Mouse (Mus musculus): Measurements from ENCODE around the gene Apeh. TPM values are rescaled to one million over a fixed set of nuclear protein-coding genes. Genes with fewer than 3 reads are reported as not detected.

Apeh gene
- total RNA-seq, 2 experiments from 2014 or later: 64.3 to 71.0 TPM

DNA sequence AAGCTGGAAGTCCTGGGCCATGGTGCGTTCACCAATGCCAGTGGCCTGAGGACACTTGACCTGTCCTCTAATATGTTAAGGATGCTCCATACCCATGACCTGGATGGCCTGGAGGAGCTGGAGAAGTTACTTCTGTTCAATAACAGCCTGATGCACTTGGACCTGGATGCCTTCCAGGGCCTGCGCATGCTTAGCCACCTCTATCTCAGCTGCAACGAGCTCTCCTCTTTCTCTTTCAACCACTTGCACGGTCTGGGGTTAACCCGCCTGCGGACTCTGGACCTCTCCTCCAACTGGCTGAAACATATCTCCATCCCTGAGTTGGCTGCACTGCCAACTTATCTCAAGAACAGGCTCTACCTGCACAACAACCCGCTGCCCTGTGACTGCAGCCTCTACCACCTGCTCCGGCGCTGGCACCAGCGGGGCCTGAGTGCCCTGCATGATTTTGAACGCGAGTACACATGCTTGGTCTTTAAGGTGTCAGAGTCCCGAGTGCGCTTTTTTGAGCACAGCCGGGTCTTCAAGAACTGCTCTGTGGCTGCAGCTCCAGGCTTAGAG lies 40.7 kb downstream of the Apeh start:
- ATAC-seq (replicated peaks; ENCODE audit: poor library complexity): no peak

DNA sequence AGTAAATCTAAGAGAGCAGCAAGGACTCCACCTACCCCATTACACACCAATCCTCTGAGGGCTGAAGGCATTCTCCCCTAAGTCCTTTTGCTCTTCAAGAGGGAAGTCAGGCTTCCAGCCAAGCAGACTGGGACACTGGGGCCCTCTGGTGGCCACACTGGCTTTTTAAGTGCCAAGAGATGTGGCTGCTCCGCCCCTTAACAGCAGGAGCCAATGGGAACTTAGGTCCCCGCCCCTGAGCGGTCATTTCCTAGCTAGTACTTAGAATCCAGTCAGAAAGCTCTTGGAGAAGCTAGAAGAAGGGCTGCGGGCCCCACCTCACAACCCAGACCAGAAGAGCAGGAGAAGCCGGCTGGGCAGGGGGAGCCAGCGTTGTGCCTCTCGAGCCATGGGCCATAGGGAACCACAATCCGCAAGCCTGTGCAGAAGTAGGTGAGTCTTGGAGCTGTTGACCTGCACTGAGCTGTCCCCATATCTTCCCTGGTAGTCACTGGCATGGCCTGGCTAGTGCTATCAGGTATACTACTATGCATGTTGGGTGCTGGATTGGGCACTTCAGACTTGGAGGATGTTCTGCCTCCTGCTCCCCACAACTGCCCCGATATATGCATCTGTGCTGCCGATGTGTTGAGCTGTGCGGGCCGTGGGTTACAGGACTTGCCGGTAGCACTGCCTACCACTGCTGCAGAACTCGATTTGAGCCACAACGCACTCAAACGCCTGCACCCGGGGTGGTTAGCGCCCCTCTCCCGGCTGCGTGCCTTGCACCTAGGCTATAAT lies 41.3 kb downstream of the Apeh start, which contains the start of gene Amigo3:
TSS of gene Amigo3 (plus strand) at position 275 of the 780 bp plus-strand sequence.
- ATAC-seq (replicated peaks; ENCODE audit: poor library complexity): peak; percentile 74

- no peak for ATAC-seq (replicated peaks; ENCODE audit: poor library complexity)
These were observed 42.0 kb downstream of the Apeh start for GRCm38 (mm10) chr9:108052411-108052810.

- ATAC-seq (replicated peaks; ENCODE audit: poor library complexity): no peak
These were observed 42.5 kb downstream of the Apeh start for GRCm38 (mm10) chr9:108051931-108052220.

DNA sequence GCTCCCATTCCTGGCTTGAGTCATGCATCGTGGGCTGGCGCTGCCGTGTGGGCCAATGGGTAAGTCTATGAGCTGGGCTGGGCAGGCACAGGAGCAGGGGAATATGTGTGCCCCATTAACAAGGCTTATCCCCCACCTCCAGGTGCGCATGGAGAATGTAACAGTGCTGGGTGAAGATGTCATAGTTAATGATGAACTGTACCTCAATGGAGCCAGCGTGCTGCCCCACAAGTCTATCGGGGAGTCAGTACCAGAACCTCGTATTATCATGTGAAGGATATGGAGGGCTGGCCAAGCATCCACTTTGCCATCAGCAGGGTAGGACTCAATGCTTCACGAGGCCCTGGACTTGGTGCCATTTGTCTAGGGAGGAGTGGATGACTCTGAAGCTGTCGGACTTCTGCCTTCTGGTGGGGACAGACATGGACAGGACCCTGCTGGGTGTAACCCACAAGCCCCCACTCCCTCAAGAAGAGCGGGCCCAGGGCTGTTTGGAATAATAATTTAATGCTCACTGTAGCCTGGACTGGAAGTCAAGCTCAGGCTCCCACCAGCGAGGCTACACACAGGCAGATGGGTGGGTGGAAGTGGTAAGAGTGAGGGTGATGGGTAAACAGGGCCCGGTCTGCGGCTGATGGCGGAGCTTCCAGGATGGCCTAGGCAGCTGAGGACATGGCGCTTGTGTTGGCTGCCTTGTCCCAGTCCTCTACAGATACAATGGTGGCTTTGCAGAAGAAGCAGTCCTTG lies 43.0 kb downstream of the Apeh start:
- no peak for ATAC-seq (replicated peaks; ENCODE audit: poor library complexity)

GRCm38 (mm10) chr9:108049561-108050251 lies 44.7 kb downstream of the Apeh start:
- peak; percentile 9 for ATAC-seq (replicated peaks; ENCODE audit: poor library complexity)

DNA sequence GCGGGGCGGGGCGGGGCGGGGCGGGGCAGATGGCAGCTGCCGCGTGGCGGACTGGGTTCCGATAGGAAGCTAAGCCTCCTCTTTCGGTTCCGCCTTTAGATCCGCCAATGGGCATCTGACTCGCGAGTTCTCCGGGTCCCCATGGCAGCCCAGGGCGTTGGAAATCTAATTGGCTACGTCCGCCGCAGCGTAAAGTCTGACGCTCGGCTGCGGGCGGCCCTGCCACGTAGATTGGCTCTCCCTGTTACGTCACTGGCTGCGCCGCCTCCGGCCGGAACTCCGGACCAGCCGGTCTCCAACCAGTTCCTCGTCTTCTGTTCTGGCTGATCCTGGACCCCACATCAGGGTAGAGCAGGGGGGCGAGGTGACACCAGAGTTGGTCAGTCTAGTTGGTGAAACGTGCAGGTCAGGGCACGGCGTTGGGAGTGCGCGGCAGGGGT lies 45.4 kb downstream of the Apeh start, which contains the start of gene Gmppb:
TSS of gene Gmppb (plus strand) at position 227 of the 440 bp plus-strand sequence.
- peak; percentile 79 for ATAC-seq (replicated peaks; ENCODE audit: poor library complexity)

GRCm38 (mm10) chr9:108048566-108048955 lies 45.8 kb downstream of the Apeh start:
- ATAC-seq (replicated peaks; ENCODE audit: poor library complexity): no peak

GRCm38 (mm10) chr9:108047601-108048565 lies 46.5 kb downstream of the Apeh start:
- ATAC-seq (replicated peaks; ENCODE audit: poor library complexity): 0 out of 2 replicates have a peak, but pooled peaks have one; percentile 8

DNA sequence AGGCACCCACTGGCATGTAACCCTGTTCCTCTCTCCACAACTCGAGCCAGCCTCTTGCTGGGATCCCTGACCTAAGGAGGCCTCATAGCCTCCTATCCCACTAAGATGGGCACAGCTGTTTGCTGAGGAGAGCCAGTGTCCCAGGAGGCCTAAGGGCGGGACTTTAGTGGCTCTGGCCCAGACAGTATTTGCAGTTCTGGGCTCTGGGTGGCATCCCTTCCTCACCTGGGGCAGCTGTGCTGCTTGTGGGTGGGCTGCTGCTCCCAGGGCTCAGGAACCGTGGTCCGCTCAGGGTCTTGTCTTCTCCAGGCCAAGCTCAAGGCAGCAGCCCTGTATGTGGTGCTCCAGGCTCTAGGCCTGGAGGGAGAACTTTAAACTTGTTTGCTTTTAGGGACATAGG lies 47.8 kb downstream of the Apeh start:
- ATAC-seq (replicated peaks; ENCODE audit: poor library complexity): no peak

DNA sequence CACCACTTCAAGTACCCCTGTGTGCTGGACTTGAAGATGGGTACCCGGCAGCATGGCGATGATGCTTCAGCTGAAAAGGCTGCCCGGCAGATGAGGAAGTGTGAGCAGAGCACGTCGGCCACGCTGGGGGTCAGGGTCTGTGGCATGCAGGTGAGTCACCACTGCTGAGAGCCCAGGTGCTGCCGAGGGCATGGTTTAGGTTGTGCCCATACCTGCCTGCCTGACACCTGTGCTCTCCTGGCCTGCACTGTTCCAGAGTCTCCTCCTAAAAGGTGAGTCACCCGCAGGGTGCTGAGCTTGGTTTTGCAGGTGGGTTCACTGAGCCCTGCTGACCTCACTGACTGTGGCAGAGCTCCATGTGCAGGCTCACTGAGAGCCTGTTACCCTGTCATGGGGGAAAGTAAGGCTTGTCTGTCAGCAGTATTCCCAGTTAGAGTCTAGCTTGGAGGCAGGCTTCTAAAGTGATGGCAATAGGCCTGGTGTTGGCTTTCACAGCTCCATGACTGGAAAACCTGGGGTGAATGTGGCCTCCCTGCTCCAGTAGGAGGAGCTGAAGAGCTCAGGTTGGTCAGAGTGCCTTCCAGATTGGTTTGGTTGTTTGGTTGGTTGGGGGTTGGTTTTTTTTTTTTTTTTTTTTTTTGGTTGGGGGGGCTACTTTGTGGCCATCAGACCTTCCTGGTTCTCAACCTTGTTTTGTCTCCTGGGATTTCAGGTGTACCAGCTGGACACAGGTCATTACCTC lies 49.5 kb downstream of the Apeh start:
- ATAC-seq (replicated peaks; ENCODE audit: poor library complexity): no peak

Other genes starting within 250 kb of the Apeh start
- 74.5 and 80.7 TPM in 2 replicates for gene Rbm6, start 221.4 kb downstream of the Apeh start, total RNA-seq (2015)
- 131 and 179 TPM in 2 replicates for gene Rbm6, start 221.4 kb downstream of the Apeh start, total RNA-seq (2017)
- gene Mon1a, start 206.5 kb downstream of the Apeh start, total RNA-seq (2015): 5.3 and 5.9 TPM in 2 replicates
- 16.6 and 18.4 TPM in 2 replicates for gene Mon1a, start 206.5 kb downstream of the Apeh start, total RNA-seq (2017)
- gene Mst1r, start 187.7 kb downstream of the Apeh start, total RNA-seq (2015): 0.22 TPM in 1 of 2 replicates, not detected in the other
- gene Mst1r, start 187.7 kb downstream of the Apeh start, total RNA-seq (2017): 0.07 TPM in 1 of 2 replicates, not detected in the other
- gene Actl11, start 166.1 kb downstream of the Apeh start, total RNA-seq (2015): 0.05 TPM in 1 of 2 replicates, not detected in the other
- not detected in 2 replicates for gene Actl11, start 166.1 kb downstream of the Apeh start, total RNA-seq (2017)
- not detected in 2 replicates for gene Camkv, start 158.9 kb downstream of the Apeh start, total RNA-seq (2015)
- gene Camkv, start 158.9 kb downstream of the Apeh start, total RNA-seq (2017): 0.20 TPM in 1 of 2 replicates, not detected in the other
- 10.1 and 11.3 TPM in 2 replicates for gene Traip, start 144.5 kb downstream of the Apeh start, total RNA-seq (2015)
- gene Traip, start 144.5 kb downstream of the Apeh start, total RNA-seq (2017): 22.7 and 32.7 TPM in 2 replicates
- 29.6 and 34.4 TPM in 2 replicates for gene Uba7, start 119.1 kb downstream of the Apeh start, total RNA-seq (2015)
- 30.1 and 34.7 TPM in 2 replicates for gene Uba7, start 119.1 kb downstream of the Apeh start, total RNA-seq (2017)
- 0.49 TPM in 1 of 2 replicates, not detected in the other for gene Gm20661, start 111.5 kb downstream of the Apeh start, total RNA-seq (2015)
- not detected in 2 replicates for gene Gm20661, start 111.5 kb downstream of the Apeh start, total RNA-seq (2017)
- 13.7 and 23.2 TPM in 2 replicates for gene Inka1, start 108.7 kb downstream of the Apeh start, total RNA-seq (2015)
- 18.2 and 22.6 TPM in 2 replicates for gene Inka1, start 108.7 kb downstream of the Apeh start, total RNA-seq (2017)
- gene Cdhr4, start 102.1 kb downstream of the Apeh start, total RNA-seq (2015): 0.35 and 0.61 TPM in 2 replicates
- gene Cdhr4, start 102.1 kb downstream of the Apeh start, total RNA-seq (2017): not detected in 2 replicates
- not detected in 2 replicates for gene Gm20662, start 98.3 kb downstream of the Apeh start, total RNA-seq (2015)
- 1.9 TPM in 1 of 2 replicates, not detected in the other for gene Gm20662, start 98.3 kb downstream of the Apeh start, total RNA-seq (2017)
- gene Ip6k1, start 92.1 kb downstream of the Apeh start, total RNA-seq (2015): 12.5 and 19.1 TPM in 2 replicates
- 22.8 and 35.4 TPM in 2 replicates for gene Ip6k1, start 92.1 kb downstream of the Apeh start, total RNA-seq (2017)
- 7.4 and 11.7 TPM in 2 replicates for gene Gmppb, start 45.4 kb downstream of the Apeh start, total RNA-seq (2015)
- 42.7 and 43.7 TPM in 2 replicates for gene Gmppb, start 45.4 kb downstream of the Apeh start, total RNA-seq (2017)
- 1.3 TPM in 2 replicates for gene Amigo3, start 41.4 kb downstream of the Apeh start, total RNA-seq (2015)
- 2.0 and 2.6 TPM in 2 replicates for gene Amigo3, start 41.4 kb downstream of the Apeh start, total RNA-seq (2017)
- gene Mst1, start 14.2 kb downstream of the Apeh start, total RNA-seq (2015): 0.46 and 3.1 TPM in 2 replicates
- 0.37 and 0.74 TPM in 2 replicates for gene Mst1, start 14.2 kb downstream of the Apeh start, total RNA-seq (2017)
- gene Rnf123, start 11.3 kb downstream of the Apeh start, total RNA-seq (2015): 34.5 and 35.8 TPM in 2 replicates
- gene Rnf123, start 11.3 kb downstream of the Apeh start, total RNA-seq (2017): 18.8 and 34.8 TPM in 2 replicates
- 4.7 and 5.5 TPM in 2 replicates for gene Bsn, start 95.8 kb upstream of the Apeh start, total RNA-seq (2015)
- gene Bsn, start 95.8 kb upstream of the Apeh start, total RNA-seq (2017): 3.2 and 4.0 TPM in 2 replicates
- 16.1 and 16.5 TPM in 2 replicates for gene Dag1, start 169.4 kb upstream of the Apeh start, total RNA-seq (2015)
- gene Dag1, start 169.4 kb upstream of the Apeh start, total RNA-seq (2017): 3.8 and 4.7 TPM in 2 replicates
- 9.0 and 10.5 TPM in 2 replicates for gene Nicn1, start 195.8 kb upstream of the Apeh start, total RNA-seq (2015)
- gene Nicn1, start 195.8 kb upstream of the Apeh start, total RNA-seq (2017): 3.2 and 4.7 TPM in 2 replicates
- 0.37 and 0.85 TPM in 2 replicates for gene Amt, start 202.2 kb upstream of the Apeh start, total RNA-seq (2015)
- 1.1 and 1.2 TPM in 2 replicates for gene Amt, start 202.2 kb upstream of the Apeh start, total RNA-seq (2017)
- 261 and 298 TPM in 2 replicates for gene Rhoa, start 211.5 kb upstream of the Apeh start, total RNA-seq (2015)
- gene Rhoa, start 211.5 kb upstream of the Apeh start, total RNA-seq (2017): 265 and 283 TPM in 2 replicates
- gene Tcta, start 211.6 kb upstream of the Apeh start, total RNA-seq (2015): 12.8 and 13.2 TPM in 2 replicates
- gene Tcta, start 211.6 kb upstream of the Apeh start, total RNA-seq (2017): 4.1 and 8.7 TPM in 2 replicates
- 2,374 and 2,432 TPM in 2 replicates for gene Gpx1, start 244.3 kb upstream of the Apeh start, total RNA-seq (2015)
- 1,500 and 1,804 TPM in 2 replicates for gene Gpx1, start 244.3 kb upstream of the Apeh start, total RNA-seq (2017)